Mouse (Mus musculus) lung, postnatal 0 days (tissue): ENCODE results near the gene Insl6. TPM values are rescaled to one million over a fixed set of nuclear protein-coding genes. Genes with fewer than 3 reads are reported as not detected.

Experiments
- ATAC-seq: fragments of 200-750 bp; cut with Nextera tagmentation; 2 replicates; pipeline ENCODE4 v1.8.0; 2017; ENCODE audit warnings: moderate library complexity
- DNase-seq: peaks from one replicate; pipeline ENCODE4 v3.0.0-alpha.2; 2016; ENCODE audit warnings: low spot score
- H3K27ac ChIP-seq: fragments of 300-500 bp; sonication (generic); 2 replicates; pipeline ENCODE4 v1.5.1; 2014; ENCODE audit warnings: antibody characterized with exemption, mild to moderate bottlenecking, low read length, mixed read lengths
- H3K27me3 ChIP-seq: fragments of 300-500 bp; sonication (generic); replicated peaks from 2 replicates; pipeline ENCODE4 v1.6.1; 2014; ENCODE audit warnings: low read length, mixed read lengths; ENCODE audit not compliant: insufficient read depth
- H3K36me3 ChIP-seq: fragments of 300-500 bp; sonication (generic); 2 replicates; pipeline ENCODE4 v1.6.1; 2014; ENCODE audit warnings: low read length, mixed read lengths; ENCODE audit not compliant: insufficient read depth
- H3K4me1 ChIP-seq: fragments of 300-500 bp; sonication (generic); 2 replicates; pipeline ENCODE4 v1.6.1; 2014; ENCODE audit warnings: antibody characterized with exemption, low read depth, low read length, mixed read lengths; ENCODE audit not compliant: insufficient read depth
- H3K4me2 ChIP-seq: fragments of 300-500 bp; sonication (generic); replicated peaks from 2 replicates; pipeline ENCODE4 v1.6.1; 2014; ENCODE audit warnings: low read depth, mild to moderate bottlenecking, low read length, moderate library complexity, mixed read lengths
- H3K4me3 ChIP-seq: fragments of 300-500 bp; sonication (generic); 2 replicates; pipeline ENCODE4 v1.5.1; 2014; ENCODE audit warnings: low read depth, low read length
- H3K9ac ChIP-seq: fragments of 300-500 bp; sonication (generic); replicated peaks from 2 replicates; pipeline ENCODE4 v1.6.1; 2014; ENCODE audit warnings: low read depth, mild to moderate bottlenecking
- H3K9me3 ChIP-seq: fragments of 300-500 bp; sonication (generic); 2 replicates; pipeline ENCODE4 v1.6.1; 2016; ENCODE audit warnings: low read length, mixed read lengths
- CTCF ChIP-seq: IDR thresholded peaks from 2 replicates; pipeline ENCODE4 v1.5.1; 2016; ENCODE audit warnings: antibody characterized with exemption, mild to moderate bottlenecking
- EP300 ChIP-seq: IDR thresholded peaks from 2 replicates; pipeline ENCODE4 v1.6.1; 2016; ENCODE audit warnings: antibody characterized with exemption, mild to moderate bottlenecking, control low read depth
- WGBS: fragments of 180-500 bp; shearing (Covaris S2); extraction: QIAGEN DNeasy Blood & Tissue Kit; methylation state at CpG from one replicate; pipeline ENCODE4 v1.1.7; 2014; 5-methylcytosine and 5-hydroxymethylcytosine counted together
- polyA plus RNA-seq: library from polyadenylated mRNA; unstranded; fragments of >200 nt; fragmentation: Nextera tagmentation; extraction: Ambion mirVana; gene quantifications from 2 replicates; pipeline ENCODE4 v1.2.1, GENCODE M21; 2015

Insl6 gene
- polyA plus RNA-seq, 1 experiment from 2014 or later: 0.57 TPM

GRCm38 (mm10) chr19:29366226-29366968, 41.2 kb upstream of the Insl6 start:
- no peak for ATAC-seq
- H3K27ac ChIP-seq: peak overlapping the region; percentile 78; the same call in 1 of the 2 replicates
- no peaks in the 10 kb centered on the region for H3K9me3 ChIP-seq
- no peaks in the 10 kb centered on the region for H3K36me3 ChIP-seq
- peak overlapping the region; percentile 67 for H3K4me2 ChIP-seq
- H3K27me3 ChIP-seq: no peaks in the 10 kb centered on the region
- TF ChIP-seq EP300: no peak
- no peak for TF ChIP-seq CTCF
- no peak for DNase-seq
- peaks cover 3% of the 10 kb centered on the region; the same call in 1 of the 2 replicates for H3K4me1 ChIP-seq
- peak overlapping the region; percentile 56 for H3K4me3 ChIP-seq
- peak overlapping the region; percentile 27; the same call in 1 of the 2 replicates for H3K9ac ChIP-seq
- 44% methylated on average over 20 of the region's 20 CpGs for WGBS

- no peak for ATAC-seq
- WGBS: 27% methylated on average over 3 of the region's 3 CpGs
- Histone ChIP-seq H3K4me3 (no peak overlapping the region), H3K27ac (no peak overlapping the region), H3K4me1 (peaks cover 3% of the 10 kb centered on the region; the same call in 1 of the 2 replicates), H3K9ac (no peak overlapping the region), H3K36me3 (no peaks in the 10 kb centered on the region), H3K27me3 (no peaks in the 10 kb centered on the region), H3K4me2 (no peak overlapping the region), H3K9me3 (no peaks in the 10 kb centered on the region)
- no peak for DNase-seq
- TF ChIP-seq CTCF: no peak
Observed at GRCm38 (mm10) chr19:29365105-29365504, 39.9 kb upstream of the Insl6 start.

- Histone ChIP-seq H3K4me2 (no peak overlapping the region), H3K9me3 (no peaks in the 10 kb centered on the region), H3K9ac (no peak overlapping the region), H3K27ac (no peak overlapping the region), H3K27me3 (no peaks in the 10 kb centered on the region), H3K36me3 (no peaks in the 10 kb centered on the region), H3K4me3 (no peak overlapping the region), H3K4me1 (peaks cover 3% of the 10 kb centered on the region; the same call in 1 of the 2 replicates)
- TF ChIP-seq EP300: no peak
- TF ChIP-seq CTCF: no peak
- 75% methylated on average over 5 of the region's 5 CpGs for WGBS
- ATAC-seq (no peak), DNase-seq (no peak)
Observed at GRCm38 (mm10) chr19:29364076-29364475, 38.9 kb upstream of the Insl6 start.

- Histone ChIP-seq H3K9ac (no peak overlapping the region), H3K36me3 (0 out of 2 replicates have a peak, but pooled peaks cover 4% of the 10 kb centered on the region), H3K4me3 (no peak overlapping the region), H3K9me3 (no peaks in the 10 kb centered on the region), H3K27me3 (no peaks in the 10 kb centered on the region), H3K4me1 (peaks cover 3% of the 10 kb centered on the region; the same call in 1 of the 2 replicates), H3K27ac (no peak overlapping the region), H3K4me2 (no peak overlapping the region)
- ATAC-seq (no peak), DNase-seq (no peak)
- 81% methylated on average over 7 of the region's 7 CpGs for WGBS
- TF ChIP-seq EP300 (no peak), CTCF (no peak)
Observed at GRCm38 (mm10) chr19:29363557-29363956, 38.4 kb upstream of the Insl6 start.

- DNase-seq (peak; percentile 40), ATAC-seq (peak; percentile 25; the same call in 1 of the 2 replicates)
- H3K27me3 ChIP-seq: no peaks in the 10 kb centered on the region
- 34% methylated on average over 13 of the region's 13 CpGs for WGBS
- H3K4me1 ChIP-seq: peaks cover under 1% of the 10 kb centered on the region; the same call in 1 of the 2 replicates
- no peak overlapping the region for H3K27ac ChIP-seq
- H3K36me3 ChIP-seq: 0 out of 2 replicates have a peak, but pooled peaks cover 9% of the 10 kb centered on the region
- H3K4me3 ChIP-seq: peak overlapping the region; percentile 56
- H3K4me2 ChIP-seq: peak overlapping the region; percentile 90
- no peak overlapping the region for H3K9ac ChIP-seq
- no peaks in the 10 kb centered on the region for H3K9me3 ChIP-seq
- TF ChIP-seq CTCF (no peak), EP300 (no peak)
Observed at GRCm38 (mm10) chr19:29362173-29362930, 37.2 kb upstream of the Insl6 start.

GRCm38 (mm10) chr19:29361468-29362130, 36.4 kb upstream of the Insl6 start:
- Histone ChIP-seq H3K4me3 (peak overlapping the region; percentile 56), H3K9ac (peak overlapping the region; percentile 45), H3K27ac (no peak overlapping the region), H3K27me3 (no peaks in the 10 kb centered on the region), H3K4me2 (peak overlapping the region; percentile 90), H3K9me3 (no peaks in the 10 kb centered on the region), H3K4me1 (no peaks in the 10 kb centered on the region), H3K36me3 (0 out of 2 replicates have a peak, but pooled peaks cover 9% of the 10 kb centered on the region)
- DNase-seq: peak; percentile 97
- no peak for TF ChIP-seq EP300
- no peak for TF ChIP-seq CTCF
- 3% methylated on average over 33 of the region's 33 CpGs for WGBS
- ATAC-seq: peak; percentile 100
